Mouse (Mus musculus) T-helper 1 cell (primary cell): ENCODE data around the gene Tle1.

Source experiments
- in situ Hi-C: fragments of 300-600 bp; cut with MboI, MseI; formaldehyde crosslinking; loops from one replicate; pipeline ENCODE4 v1.15.1; 2025; ENCODE audit warnings: high pct_unique_total_duplicates

Tle1 gene

DNA sequence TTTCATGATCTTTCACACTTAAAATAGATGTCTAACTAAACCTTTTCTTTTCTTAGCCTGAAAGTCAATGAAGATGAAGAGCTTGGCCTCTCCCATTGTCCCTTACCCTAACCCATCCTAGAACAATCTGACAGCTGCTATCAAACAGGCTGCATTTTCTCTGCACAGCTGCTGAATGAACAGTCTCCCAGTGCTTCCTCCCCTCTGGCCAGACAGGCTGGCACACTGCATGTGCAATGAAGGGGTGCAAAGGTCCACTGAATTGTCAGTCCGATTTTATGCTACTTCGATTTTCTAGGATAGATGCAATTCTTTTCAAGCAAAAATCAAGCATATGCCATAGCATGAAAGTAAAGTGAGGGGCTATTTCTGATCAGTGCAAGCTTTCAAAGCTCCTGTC lies 34.2 kb downstream of the Tle1 start:
- in situ Hi-C loops = no loop called here

GRCm38 (mm10) chr4:72165765-72166164 lies 35.0 kb downstream of the Tle1 start:
- in situ Hi-C loops = no loop called here

- in situ Hi-C loops = no loop called here
Observed at GRCm38 (mm10) chr4:72162445-72163218, 38.1 kb downstream of the Tle1 start.

DNA sequence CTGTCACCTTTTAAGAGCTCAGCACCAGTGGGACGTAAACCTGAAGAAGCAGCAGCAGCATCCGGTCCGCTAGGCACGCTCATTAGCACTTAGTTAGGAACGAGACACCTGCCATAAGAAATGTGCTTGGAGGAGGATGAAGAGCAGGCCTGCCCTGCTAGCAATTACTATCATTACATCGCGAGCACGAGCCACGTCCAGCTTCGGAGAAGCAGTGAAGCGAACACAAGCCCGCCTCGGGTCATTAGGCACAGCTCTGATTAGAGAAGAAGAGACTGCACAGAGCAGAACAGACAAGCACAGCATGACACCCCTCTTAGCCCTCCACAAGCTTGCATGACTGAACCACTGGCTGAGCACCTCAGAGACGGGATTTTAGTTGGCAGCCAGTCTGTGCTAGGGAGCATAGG lies 40.6 kb downstream of the Tle1 start:
- in situ Hi-C loops = no loop called here

- in situ Hi-C loops = no loop called here
Observed at GRCm38 (mm10) chr4:72157931-72158371, 42.8 kb downstream of the Tle1 start.

DNA sequence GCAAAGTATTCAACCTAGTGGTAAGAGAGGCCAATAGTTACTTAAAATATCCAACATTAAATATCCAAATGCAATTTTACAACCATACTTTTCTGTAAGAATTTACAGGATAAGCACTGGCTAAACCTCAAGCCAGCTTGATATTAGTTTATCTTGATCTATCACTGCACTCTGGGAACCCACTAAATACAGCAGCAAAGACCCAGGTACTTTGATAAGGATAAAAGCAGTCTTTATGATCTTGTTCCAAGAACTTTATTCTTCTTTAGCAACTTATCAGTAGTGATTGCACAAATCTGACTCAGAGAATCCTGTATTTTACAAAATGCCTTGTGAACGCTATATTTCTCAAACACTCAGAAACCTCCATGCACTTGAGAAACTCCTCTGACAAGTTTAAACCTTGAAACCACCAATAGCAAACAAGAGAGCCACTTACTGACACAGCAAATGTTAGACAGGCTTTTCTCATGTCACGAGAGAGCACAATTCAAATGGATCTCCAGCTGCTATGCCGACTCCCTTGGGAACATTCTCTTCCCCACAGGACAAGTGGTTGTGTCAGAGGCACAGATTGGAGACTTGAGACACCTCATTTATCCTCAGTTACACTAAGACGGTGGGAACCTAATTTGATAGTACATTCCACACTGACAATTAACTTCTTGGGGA lies 50.1 kb downstream of the Tle1 start:
- in situ Hi-C loops = no loop called here

DNA sequence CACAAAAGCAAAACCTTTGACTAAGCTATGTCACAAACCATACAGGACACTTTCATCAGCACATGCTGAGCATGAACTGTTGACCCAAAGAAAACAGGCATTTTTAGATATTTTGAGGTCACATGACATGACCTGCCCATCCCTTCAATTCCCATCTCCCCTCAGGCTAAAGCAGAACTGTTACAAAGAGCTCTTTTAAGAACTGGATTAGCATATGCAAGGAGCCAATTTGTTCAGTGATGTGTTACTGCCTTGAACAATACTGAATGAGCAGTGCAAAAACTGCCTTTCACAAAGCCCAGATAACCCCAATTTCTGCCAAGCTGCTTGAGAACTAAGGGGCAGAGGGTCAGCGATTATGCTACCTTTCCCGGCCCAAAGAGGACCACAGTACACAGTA lies 54.7 kb downstream of the Tle1 start:
- in situ Hi-C loops = no loop called here

GRCm38 (mm10) chr4:72144541-72144940 lies 56.2 kb downstream of the Tle1 start:
- in situ Hi-C loops = no loop called here

- in situ Hi-C loops = no loop called here
Observed at GRCm38 (mm10) chr4:72140706-72141105, 60.0 kb downstream of the Tle1 start.

DNA sequence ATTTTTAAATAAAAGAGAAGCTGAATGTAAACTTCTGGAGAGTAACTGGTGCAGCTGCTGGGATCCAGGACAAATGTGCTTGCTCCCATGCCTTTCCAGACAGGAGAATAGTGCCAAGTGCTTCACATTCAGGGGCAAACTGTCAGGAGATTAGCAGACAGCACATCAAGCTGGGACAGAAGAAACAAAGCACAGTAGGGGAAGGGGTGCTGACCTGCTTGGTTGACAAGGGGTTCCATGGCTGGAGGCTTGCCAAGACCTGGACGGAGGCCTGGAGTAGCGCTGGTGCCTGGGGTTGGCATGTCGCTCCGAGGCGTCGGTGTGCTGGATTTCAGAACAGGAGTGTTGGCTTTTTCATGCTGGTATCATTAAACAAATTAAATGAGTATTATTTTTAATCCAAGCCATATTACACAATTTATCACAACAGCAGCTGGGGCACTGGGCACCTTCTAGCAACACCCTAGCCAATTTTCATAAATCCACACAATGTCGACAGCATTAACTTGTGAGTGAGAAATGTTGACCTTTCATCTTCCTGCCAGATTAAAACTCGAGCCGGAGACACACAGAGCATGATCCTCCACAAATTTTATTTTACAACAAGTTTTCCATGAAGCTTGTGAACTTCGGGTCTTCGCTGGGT lies 61.1 kb downstream of the Tle1 start:
- in situ Hi-C loops = no loop called here

DNA sequence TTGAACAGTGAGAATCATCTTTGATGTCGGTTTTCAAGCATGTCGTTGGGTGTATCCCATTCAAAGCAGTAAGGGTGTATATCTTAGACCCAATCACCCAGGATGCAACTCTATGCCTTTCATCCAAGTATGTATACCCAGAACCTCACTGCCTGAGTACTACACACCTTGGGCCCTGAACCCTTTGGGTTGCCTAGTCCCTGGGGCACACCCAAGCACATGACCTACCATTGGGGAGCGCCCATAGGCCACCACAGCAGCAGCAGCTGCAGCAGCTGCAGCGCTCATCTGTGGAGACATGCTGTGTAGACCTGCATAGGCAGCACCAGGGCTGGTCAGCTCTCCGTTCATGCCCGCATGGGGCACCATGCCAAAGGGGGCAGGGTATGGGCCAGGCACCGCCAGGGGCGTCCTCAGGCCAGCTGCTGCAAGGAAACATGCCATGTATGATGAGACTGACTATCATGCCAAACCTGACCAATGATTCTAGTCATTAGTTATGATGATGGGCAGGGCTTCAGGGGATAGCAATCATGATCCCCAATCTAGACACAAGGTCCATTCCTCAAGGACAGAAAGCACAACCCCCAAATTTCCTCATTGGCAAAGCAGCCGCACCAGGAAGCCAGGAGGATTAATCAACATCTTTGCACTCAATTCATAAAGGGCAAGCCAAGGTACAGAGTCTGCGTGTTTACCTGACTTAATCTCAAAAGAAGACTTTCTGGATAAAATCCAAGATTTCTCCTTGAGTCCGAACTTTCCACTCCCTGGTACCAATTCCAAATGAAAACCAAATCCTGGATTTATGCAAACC lies 62.2 kb downstream of the Tle1 start:
- in situ Hi-C loops = no loop called here

DNA sequence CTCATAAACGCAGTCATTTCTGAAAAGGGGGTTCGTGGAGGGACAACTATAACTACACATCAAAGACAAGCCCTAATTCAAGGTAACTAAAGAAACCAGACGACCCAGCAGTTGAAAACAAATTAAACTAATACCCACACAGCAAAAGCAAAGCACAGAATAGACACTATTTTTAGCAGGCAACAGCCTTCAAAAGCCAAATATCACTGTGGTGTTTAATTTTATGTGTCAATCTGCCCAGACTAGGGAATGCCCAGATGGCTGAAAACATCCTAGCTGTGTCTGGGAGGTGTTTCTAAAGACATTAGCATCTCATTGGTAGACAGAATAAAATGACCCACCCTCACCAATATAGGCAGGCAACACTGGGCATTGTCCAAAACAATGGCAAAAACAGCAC lies 68.1 kb downstream of the Tle1 start:
- in situ Hi-C loops = no loop called here

- in situ Hi-C loops = no loop called here
Observed at GRCm38 (mm10) chr4:72127596-72127995, 73.1 kb downstream of the Tle1 start.

DNA sequence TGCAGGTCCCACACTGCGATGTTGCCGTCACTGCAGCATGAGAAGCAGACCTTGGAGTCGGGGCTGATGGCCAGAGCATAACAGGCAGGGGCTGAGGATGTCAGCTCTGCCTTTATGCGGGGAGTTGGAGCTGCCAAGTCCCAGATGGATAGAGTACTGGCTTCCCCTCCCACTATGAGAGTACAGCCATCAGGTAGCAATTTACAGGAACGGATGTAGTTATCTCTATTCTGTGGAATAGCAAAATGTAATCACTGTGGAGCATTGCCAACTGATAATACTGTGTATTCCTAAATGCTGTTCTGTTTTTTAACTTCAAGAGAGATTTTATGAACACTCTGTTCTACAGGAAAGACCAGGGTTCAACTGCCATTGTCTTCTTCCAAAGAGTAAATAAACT lies 75.9 kb downstream of the Tle1 start:
- in situ Hi-C loops = no loop called here

GRCm38 (mm10) chr4:72122837-72123236 lies 77.9 kb downstream of the Tle1 start:
- in situ Hi-C loops = no loop called here

GRCm38 (mm10) chr4:72122343-72122742 lies 78.4 kb downstream of the Tle1 start:
- in situ Hi-C loops = no loop called here

- in situ Hi-C loops = no loop called here
Observed at GRCm38 (mm10) chr4:72120050-72120449, 80.7 kb downstream of the Tle1 start.

- in situ Hi-C loops = no loop called here
Observed at GRCm38 (mm10) chr4:72105702-72106101, 95.0 kb downstream of the Tle1 start.

GRCm38 (mm10) chr4:72104186-72104585 lies 96.5 kb downstream of the Tle1 start:
- in situ Hi-C loops = no loop called here

DNA sequence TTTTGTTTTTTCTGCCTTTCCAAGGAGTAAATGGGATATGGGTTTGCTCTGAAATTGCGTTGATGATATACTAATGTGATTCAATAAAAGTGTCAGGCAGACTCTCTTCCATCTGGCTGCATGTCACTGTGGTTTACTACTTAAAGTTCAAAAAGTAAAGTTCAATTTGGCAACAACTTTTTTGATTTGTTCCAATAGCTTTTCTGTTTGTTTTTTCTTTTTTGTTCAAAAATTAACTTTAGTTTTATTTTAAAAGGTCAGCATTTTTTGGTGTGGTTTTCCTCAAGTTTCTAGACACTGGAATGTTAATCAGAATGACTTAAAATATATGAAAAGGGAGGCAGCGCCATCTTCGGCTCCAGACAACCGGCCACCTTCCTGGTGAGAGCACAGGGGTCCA lies 112.9 kb downstream of the Tle1 start:
- in situ Hi-C loops = no loop called here

DNA sequence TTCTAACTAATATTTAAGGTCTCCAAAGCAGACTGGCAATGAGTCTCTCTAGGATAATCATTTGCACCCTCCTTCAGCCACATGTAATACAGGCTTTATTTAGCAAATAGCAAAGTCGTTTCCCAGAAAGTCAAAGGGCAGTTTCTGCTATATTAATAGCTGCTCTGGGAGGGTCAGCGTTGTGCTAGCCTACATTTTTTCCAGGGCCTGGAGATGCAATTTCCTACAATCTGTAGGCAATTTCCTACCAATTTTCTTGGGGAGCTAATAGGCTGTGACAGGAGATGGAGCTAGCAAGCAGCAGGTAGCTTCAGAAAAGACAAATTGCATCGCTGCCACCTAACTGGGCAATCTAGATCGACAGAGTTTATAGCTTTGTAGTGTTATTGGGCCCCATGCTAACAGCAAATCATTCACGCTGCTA lies 131.6 kb downstream of the Tle1 start:
- in situ Hi-C loops = no loop called here

DNA sequence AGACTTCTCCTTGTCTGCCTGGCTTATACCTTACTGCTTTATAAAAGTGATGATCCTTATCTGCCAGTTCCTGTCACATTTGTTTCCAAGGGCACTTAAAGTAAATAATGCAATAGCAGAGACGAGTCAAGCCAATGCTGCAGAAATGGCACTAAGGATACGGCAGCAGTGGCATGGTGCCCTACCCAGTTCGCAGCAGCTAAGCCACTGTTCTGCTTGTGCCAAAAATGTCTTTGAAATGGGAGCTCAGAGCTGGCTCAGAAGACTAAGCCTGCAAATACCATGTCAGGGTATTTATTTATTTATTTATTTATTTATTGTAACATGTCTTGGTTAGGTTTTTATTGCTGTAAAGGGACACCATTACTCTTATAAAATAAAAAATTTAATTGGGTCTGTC lies 132.8 kb downstream of the Tle1 start:
- in situ Hi-C loops = no loop called here
